Mouse (Mus musculus): Measurements from ENCODE around the gene Rps26. TPM values are rescaled to one million over a fixed set of nuclear protein-coding genes. Genes with fewer than 3 reads are reported as not detected.
A peak's percentile ranks its signal among the peaks of the same experiment; 100 is the strongest.
"Not testable (repeated sequence)": the region's sequence is repeated elsewhere in the genome, so short reads cannot be mapped to it uniquely, and the experiment has no call there.

The Rps26 gene
- total and polyA plus RNA-seq, 2 experiments from 2014 or later, result 398 to 1,580 TPM

DNA sequence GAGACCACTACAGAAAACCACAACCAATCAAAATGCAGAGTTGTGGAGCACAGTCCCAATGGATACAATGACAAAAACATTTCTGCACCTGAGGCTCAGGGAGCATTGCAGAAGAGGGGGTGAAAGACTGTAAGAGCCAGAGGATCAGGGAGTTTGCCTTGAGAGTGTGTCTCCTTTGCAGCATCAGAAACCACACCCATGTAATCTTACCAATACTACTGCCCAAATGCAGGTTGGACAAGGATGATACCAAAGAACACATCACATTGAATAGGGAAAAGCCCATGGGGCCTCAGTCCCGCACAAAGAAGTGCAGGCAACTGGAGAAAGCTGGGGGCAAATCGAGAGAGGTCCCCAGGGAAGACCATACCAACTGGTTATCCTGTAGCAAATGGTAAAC is 3.2 kb upstream of the Rps26 start:
- Histone ChIP-seq H3K9ac (replicated peaks; ENCODE audit: low read length, poor library complexity, severe bottlenecking) (no peak overlapping the region), H3K27ac (ENCODE audit: low read depth, low read length) (no peak overlapping the region), H3K9me3 (ENCODE audit: low read length) (no peaks in the 10 kb centered on the region), H3K4me1 (ENCODE audit: insufficient read depth, low read length) (peaks cover 6% of the 10 kb centered on the region), H3K27me3 (ENCODE audit: insufficient read depth, low read length) (no peaks in the 10 kb centered on the region), H3K4me2 (ENCODE audit: low read depth, low read length, poor library complexity, severe bottlenecking) (no peak overlapping the region), H3K4me3 (ENCODE audit: low read depth, low read length) (no peak overlapping the region), H3K36me3 (ENCODE audit: insufficient read depth, low read length) (peaks cover 25% of the 10 kb centered on the region)
- 81% methylated on average over 2 of the region's 2 CpGs for WGBS
- no peak for ATAC-seq (ENCODE audit: low FRiP score)
- TF ChIP-seq CTCF (IDR thresholded peaks at IDR 0.05), result no peak
- no peak for DNase-seq (ENCODE audit: low spot score)

DNA sequence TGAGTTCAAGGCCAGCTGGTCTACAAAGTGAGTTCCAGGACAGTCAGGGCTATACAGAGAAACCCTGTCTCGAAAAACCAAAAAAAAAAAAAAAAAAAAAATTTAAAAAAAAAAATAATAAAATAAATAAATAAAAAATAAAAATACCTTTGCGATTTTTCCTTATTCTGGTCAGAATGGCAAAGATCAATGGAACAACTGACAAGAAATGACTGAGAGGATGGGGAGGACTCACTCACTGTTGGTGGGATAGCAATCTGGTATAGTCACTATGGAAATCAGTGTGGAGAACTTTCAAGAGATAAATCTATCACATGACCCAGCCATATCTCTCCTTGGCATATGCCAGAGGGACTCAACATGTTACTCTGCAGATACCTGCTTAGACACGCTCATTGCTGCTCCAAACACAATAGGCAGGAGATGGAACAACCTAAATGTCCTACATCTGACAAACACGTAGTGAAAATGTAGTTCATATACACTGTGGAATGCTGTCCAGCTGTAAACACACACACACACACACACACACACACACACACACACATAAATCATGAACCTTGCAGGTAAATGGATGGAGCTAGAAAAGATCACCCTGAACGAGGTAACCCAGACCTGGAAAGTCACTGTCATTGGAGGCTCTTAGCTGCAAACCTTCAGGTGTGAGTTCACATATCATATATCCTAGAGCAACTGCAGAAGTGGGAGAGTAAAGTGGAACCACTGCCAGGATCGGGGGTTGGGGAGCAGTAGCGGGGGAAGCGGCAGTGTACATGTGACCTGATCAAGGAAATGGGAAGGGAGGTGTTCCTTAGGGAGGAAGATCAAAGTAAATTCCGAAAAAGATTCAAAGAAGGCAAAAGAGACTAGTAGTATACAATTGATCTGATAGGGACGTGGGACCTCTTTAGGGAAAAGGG is 1.1 kb upstream of the Rps26 start:
- DNase-seq (ENCODE audit: low spot score), result no peak
- H3K9me3 ChIP-seq (ENCODE audit: low read length), result no peaks in the 10 kb centered on the region
- H3K4me3 ChIP-seq (ENCODE audit: low read depth, low read length), result no peak overlapping the region
- ATAC-seq (ENCODE audit: low FRiP score), result no peak
- no peak overlapping the region for H3K9ac ChIP-seq (replicated peaks; ENCODE audit: low read length, poor library complexity, severe bottlenecking)
- H3K27me3 ChIP-seq (ENCODE audit: insufficient read depth, low read length), result no peaks in the 10 kb centered on the region
- no peak overlapping the region for H3K27ac ChIP-seq (ENCODE audit: low read depth, low read length)
- H3K4me2 ChIP-seq (ENCODE audit: low read depth, low read length, poor library complexity, severe bottlenecking), result no peak overlapping the region
- H3K4me1 ChIP-seq (ENCODE audit: insufficient read depth, low read length), result peaks cover 6% of the 10 kb centered on the region
- peaks cover 13% of the 10 kb centered on the region for H3K36me3 ChIP-seq (ENCODE audit: insufficient read depth, low read length)
- 88% methylated on average over 10 of the region's 10 CpGs for WGBS
- TF ChIP-seq CTCF (IDR thresholded peaks at IDR 0.05), result no peak

DNA sequence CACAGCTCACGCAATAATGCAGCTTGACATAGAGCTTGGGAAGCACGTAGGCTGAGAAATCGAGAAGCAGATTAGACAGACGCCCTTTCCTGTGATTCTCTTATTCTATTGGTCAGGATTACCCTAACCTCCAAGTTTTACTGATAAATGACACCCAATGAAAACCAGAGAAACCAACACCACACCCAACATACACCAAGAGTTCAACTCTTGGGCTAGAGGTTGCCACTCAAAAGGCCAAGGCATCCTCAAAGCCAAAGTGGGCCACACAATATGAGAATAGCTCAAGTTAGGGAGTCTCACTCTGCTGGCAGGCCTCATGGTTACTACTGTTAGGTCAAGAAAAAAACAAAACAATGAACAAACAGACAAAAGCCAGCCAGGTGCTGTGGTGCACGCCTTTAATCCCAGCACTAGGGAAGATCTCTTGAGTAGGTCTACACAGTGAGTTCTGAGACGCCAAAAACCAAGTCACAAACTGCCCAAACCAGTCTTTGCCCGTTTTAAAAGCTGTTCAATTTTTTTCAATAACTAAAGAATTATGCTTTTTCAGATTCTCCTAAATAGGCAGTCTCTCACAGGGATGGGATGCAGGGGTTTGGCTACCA is 1.2 kb downstream of the Rps26 start:
- Histone ChIP-seq H3K9ac (replicated peaks; ENCODE audit: low read length, poor library complexity, severe bottlenecking) (peak overlapping the region; percentile 72), H3K4me3 (ENCODE audit: low read depth, low read length) (peak overlapping the region; percentile 57), H3K9me3 (ENCODE audit: low read length) (no peaks in the 10 kb centered on the region), H3K27me3 (ENCODE audit: insufficient read depth, low read length) (no peaks in the 10 kb centered on the region), H3K4me1 (ENCODE audit: insufficient read depth, low read length) (peaks cover 6% of the 10 kb centered on the region), H3K36me3 (ENCODE audit: insufficient read depth, low read length) (peaks cover 10% of the 10 kb centered on the region), H3K27ac (ENCODE audit: low read depth, low read length) (peak overlapping the region; percentile 58; the same call in 1 of the 2 replicates), H3K4me2 (ENCODE audit: low read depth, low read length, poor library complexity, severe bottlenecking) (peak overlapping the region; percentile 76)
- no peak for DNase-seq (ENCODE audit: low spot score)
- ATAC-seq (ENCODE audit: low FRiP score), result no peak
- no peak for TF ChIP-seq CTCF (IDR thresholded peaks at IDR 0.05)
- WGBS, result 47% methylated on average over 7 of the region's 7 CpGs

DNA sequence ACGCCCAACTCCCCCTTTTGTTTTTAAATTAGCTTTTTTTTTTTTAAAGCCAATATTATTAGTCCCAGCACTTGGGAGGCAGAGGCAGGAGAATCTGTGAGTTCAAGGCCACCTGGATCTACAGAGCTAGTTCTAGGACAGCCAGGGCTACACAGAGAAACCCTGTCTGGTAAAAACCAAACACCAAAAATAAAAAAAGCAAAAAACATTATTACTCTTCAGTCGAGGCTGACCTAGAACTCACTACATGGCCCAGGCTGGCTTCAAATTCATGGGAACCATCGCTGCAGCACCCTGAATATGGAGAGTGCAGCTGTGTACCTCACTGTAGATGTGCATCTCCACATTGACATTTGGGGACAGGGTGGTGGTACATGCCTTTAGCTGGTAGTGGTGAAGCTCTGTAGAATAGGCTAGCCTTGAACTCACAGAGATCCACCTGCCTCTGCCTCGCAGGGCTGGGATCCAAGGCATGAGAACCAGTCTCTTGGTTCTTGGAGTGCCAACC is 3.4 kb downstream of the Rps26 start:
- ATAC-seq (ENCODE audit: low FRiP score); H3K27ac ChIP-seq (ENCODE audit: low read depth, low read length); H3K4me2 ChIP-seq (ENCODE audit: low read depth, low read length, poor library complexity, severe bottlenecking); H3K4me3 ChIP-seq (ENCODE audit: low read depth, low read length); H3K9ac ChIP-seq (replicated peaks; ENCODE audit: low read length, poor library complexity, severe bottlenecking); H3K9me3 ChIP-seq (ENCODE audit: low read length); H3K27me3 ChIP-seq (ENCODE audit: insufficient read depth, low read length); DNase-seq (ENCODE audit: low spot score); H3K4me1 ChIP-seq (ENCODE audit: insufficient read depth, low read length): not testable (repeated sequence)
- H3K36me3 ChIP-seq (ENCODE audit: insufficient read depth, low read length), result peaks cover 10% of the 10 kb centered on the region
- 88% methylated on average over 3 of the region's 4 CpGs for WGBS

DNA sequence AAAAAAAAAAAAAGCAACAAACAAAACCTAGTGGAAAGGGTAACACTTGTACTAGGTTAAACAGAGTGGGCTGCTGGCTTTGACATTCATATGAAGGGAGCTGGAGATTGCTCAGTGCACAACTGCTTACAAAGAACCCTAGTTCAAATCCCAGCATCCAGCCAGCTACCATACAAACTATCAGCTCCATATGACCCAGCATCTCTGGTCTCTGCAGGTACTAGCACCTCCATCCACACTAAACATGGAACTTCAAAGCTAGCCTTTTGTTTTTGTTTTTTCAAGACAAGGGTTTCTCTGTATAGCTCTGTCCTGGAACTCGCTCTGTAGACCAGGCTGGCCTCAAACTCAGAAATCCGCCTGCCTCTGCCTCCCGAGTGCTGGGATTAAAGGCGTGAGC is 3.8 kb downstream of the Rps26 start:
- no peak for TF ChIP-seq CTCF (IDR thresholded peaks at IDR 0.05)
- ATAC-seq (ENCODE audit: low FRiP score), result no peak
- Histone ChIP-seq H3K4me1 (ENCODE audit: insufficient read depth, low read length) (peaks cover 6% of the 10 kb centered on the region), H3K9me3 (ENCODE audit: low read length) (no peaks in the 10 kb centered on the region), H3K27me3 (ENCODE audit: insufficient read depth, low read length) (no peaks in the 10 kb centered on the region), H3K4me2 (ENCODE audit: low read depth, low read length, poor library complexity, severe bottlenecking) (no peak overlapping the region), H3K36me3 (ENCODE audit: insufficient read depth, low read length) (peaks cover 10% of the 10 kb centered on the region), H3K4me3 (ENCODE audit: low read depth, low read length) (no peak overlapping the region), H3K9ac (replicated peaks; ENCODE audit: low read length, poor library complexity, severe bottlenecking) (no peak overlapping the region), H3K27ac (ENCODE audit: low read depth, low read length) (no peak overlapping the region)
- DNase-seq (ENCODE audit: low spot score), result no peak
- 79% methylated on average over 4 of the region's 4 CpGs for WGBS

DNA sequence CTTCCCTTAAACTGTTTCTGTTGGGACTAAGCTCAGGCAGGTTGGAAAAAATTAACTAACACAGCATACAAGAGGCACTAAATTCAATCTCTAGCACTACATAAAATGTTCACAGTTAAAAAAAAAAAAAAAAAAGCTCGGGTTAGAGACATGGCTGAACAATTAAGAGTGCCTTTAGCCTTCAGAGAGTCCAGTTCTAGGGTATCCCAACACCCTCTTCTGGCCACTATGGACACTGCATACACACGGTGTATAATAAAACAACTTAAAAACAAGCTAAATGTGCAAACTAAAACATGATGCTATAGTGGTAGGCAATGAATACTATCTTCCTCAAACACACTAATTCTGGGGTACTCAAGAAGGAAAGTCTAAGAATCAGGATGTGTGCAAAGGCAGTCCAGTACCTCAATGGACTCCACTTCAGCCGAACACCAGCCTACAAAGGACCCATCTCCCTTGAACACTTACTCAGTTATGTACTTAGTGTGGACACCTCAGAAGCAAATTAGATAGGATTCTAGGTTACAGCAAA is 4.5 kb downstream of the Rps26 start:
- H3K27ac ChIP-seq (ENCODE audit: low read depth, low read length), result no peak overlapping the region
- 73% methylated on average over 3 of the region's 3 CpGs for WGBS
- no peak overlapping the region for H3K4me2 ChIP-seq (ENCODE audit: low read depth, low read length, poor library complexity, severe bottlenecking)
- no peak overlapping the region for H3K9ac ChIP-seq (replicated peaks; ENCODE audit: low read length, poor library complexity, severe bottlenecking)
- ATAC-seq (ENCODE audit: low FRiP score), result no peak
- peaks cover 6% of the 10 kb centered on the region for H3K4me1 ChIP-seq (ENCODE audit: insufficient read depth, low read length)
- no peak overlapping the region for H3K4me3 ChIP-seq (ENCODE audit: low read depth, low read length)
- DNase-seq (ENCODE audit: low spot score), result no peak
- no peak; the same call in 1 of the 2 replicates for TF ChIP-seq CTCF (IDR thresholded peaks at IDR 0.05)
- no peaks in the 10 kb centered on the region for H3K9me3 ChIP-seq (ENCODE audit: low read length)
- peaks cover 10% of the 10 kb centered on the region for H3K36me3 ChIP-seq (ENCODE audit: insufficient read depth, low read length)
- H3K27me3 ChIP-seq (ENCODE audit: insufficient read depth, low read length), result no peaks in the 10 kb centered on the region
